ENCODE assay signal across 8 mouse cellular contexts in genomic region chr2:165825964-165826712, GRCm38 (mm10).
DNase-seq lines count a peak whose midpoint lies in the region; ATAC-seq and TF ChIP-seq lines count a peak whose summit lies in the region.

No protein-coding gene starts in this region.

- H3K4me3 ChIP-seq in intestine, postnatal 0 days (ENCODE audit: low read depth, low read length): no peak overlapping the region

- no peak overlapping the region for H3K4me2 ChIP-seq in intestine, postnatal 0 days (replicated peaks; ENCODE audit: low read depth)

- no peaks in the 10 kb centered on the region for H3K27me3 ChIP-seq in intestine, postnatal 0 days (replicated peaks; ENCODE audit: control insufficient read depth, insufficient read depth, low read length)

- TF ChIP-seq CTCF in intestine, postnatal 0 days (IDR thresholded peaks at IDR 0.05; ENCODE audit: low read depth): peak; percentile 95

- H3K9ac ChIP-seq in intestine, postnatal 0 days (ENCODE audit: low read depth, low read length): no peak overlapping the region

- ATAC-seq in common myeloid progenitor, adult 5-6 weeks (replicated peaks; ENCODE audit: low read depth, poor library complexity, severe bottlenecking): peak; percentile 70
- peak; percentile 47 for ATAC-seq in intestine, postnatal 0 days
- no peak for ATAC-seq in inflammation-experienced regulatory T-cells, adult 6 months

- H3K27ac ChIP-seq in intestine, postnatal 0 days (ENCODE audit: low read depth, low read length): no peak overlapping the region

- intact Hi-C loops in left cerebral cortex, postnatal 25 days (cut with DNase I): loop anchor here (1.0 to 2.0 kb wide), 2 partner anchors 59 to 88 kb away; no protein-coding TSS in a partner anchor

- H3K9me3 ChIP-seq in intestine, postnatal 0 days (ENCODE audit: control insufficient read depth): no peaks in the 10 kb centered on the region

- DNase-seq in ZHBTc4 (ENCODE audit: low read depth, low spot score): peak; percentile 87
- DNase-seq in gastrocnemius, postnatal 10 days: peak; percentile 85
- DNase-seq in left cerebral cortex, postnatal 25 days (ENCODE audit: low spot score in 2 of 2): peak; percentile 63 to 93
- peak; percentile 52 for DNase-seq in mesoderm, embryonic 11.5 days (ENCODE audit: low read depth, low spot score)
- peak; percentile 72 for DNase-seq in right cerebral cortex, postnatal 4 days

- H3K36me3 ChIP-seq in intestine, postnatal 0 days (ENCODE audit: control insufficient read depth, insufficient read depth): peaks cover 93% of the 10 kb centered on the region

- WGBS in intestine, postnatal 0 days: 79% methylated on average over 10 of the region's 10 CpGs

- no peaks in the 10 kb centered on the region for H3K4me1 ChIP-seq in intestine, postnatal 0 days (replicated peaks; ENCODE audit: control insufficient read depth, insufficient read depth, low read length)
